Mouse (Mus musculus) liver, embryonic 11.5 days (tissue): Measurements from ENCODE around the gene C1qtnf1. TPM values are rescaled to one million over a fixed set of nuclear protein-coding genes. Genes with fewer than 3 reads are reported as not detected.

ENCODE experiments used
- ATAC-seq: fragments of 200-750 bp; cut with Nextera tagmentation; replicated peaks from 2 replicates; pipeline ENCODE4 v1.8.0; 2017; ENCODE audit warnings: moderate number of reproducible peaks, mild to moderate bottlenecking, moderate TSS enrichment, moderate library complexity; ENCODE audit not compliant: low FRiP score
- DNase-seq: peaks from one replicate; pipeline ENCODE4 v3.0.0-alpha.2; 2017; ENCODE audit warnings: low spot score
- H3K27ac ChIP-seq: fragments of 300-500 bp; sonication (generic); 2 replicates; pipeline ENCODE4 v1.5.1; 2014; ENCODE audit warnings: mild to moderate bottlenecking, low read depth, low read length, control low read depth
- H3K27me3 ChIP-seq: fragments of 300-500 bp; sonication (generic); replicated peaks from 2 replicates; pipeline ENCODE4 v1.6.1; 2014; ENCODE audit warnings: low read length, mixed read lengths; ENCODE audit not compliant: control insufficient read depth, insufficient read depth
- H3K36me3 ChIP-seq: fragments of 300-500 bp; sonication (generic); 2 replicates; pipeline ENCODE4 v1.6.1; 2014; ENCODE audit warnings: mild to moderate bottlenecking, low read length, moderate library complexity, mixed read lengths; ENCODE audit not compliant: control insufficient read depth, insufficient read depth
- H3K4me1 ChIP-seq: fragments of 300-500 bp; sonication (generic); replicated peaks from 2 replicates; pipeline ENCODE4 v1.6.1; 2014; ENCODE audit warnings: low read length, mixed read lengths; ENCODE audit not compliant: control insufficient read depth, insufficient read depth
- H3K4me2 ChIP-seq: fragments of 300-500 bp; sonication (generic); 2 replicates; pipeline ENCODE4 v1.6.1; 2014; ENCODE audit warnings: mild to moderate bottlenecking, control low read depth, moderate library complexity
- H3K4me3 ChIP-seq: fragments of 300-500 bp; sonication (generic); 2 replicates; pipeline ENCODE4 v1.5.1; 2014; ENCODE audit warnings: low read depth, low read length, control low read depth
- H3K9ac ChIP-seq: fragments of 300-500 bp; sonication (generic); 2 replicates; pipeline ENCODE4 v1.6.1; 2014; ENCODE audit warnings: low read depth, low read length, control low read depth
- H3K9me3 ChIP-seq: fragments of 300-500 bp; sonication (generic); 2 replicates; pipeline ENCODE4 v1.6.1; 2016; ENCODE audit warnings: low read length, inconsistent platforms, mixed read lengths; ENCODE audit not compliant: control insufficient read depth
- WGBS: fragments of 180-500 bp; shearing (Covaris S2); extraction: QIAGEN DNeasy Blood & Tissue Kit; methylation state at CpG from one replicate; pipeline ENCODE4 v1.1.7; 2014; 5-methylcytosine and 5-hydroxymethylcytosine counted together
- polyA plus RNA-seq: library from polyadenylated mRNA; unstranded; fragments of >200 nt; fragmentation: Nextera tagmentation; extraction: Ambion mirVana; gene quantifications from 2 replicates; pipeline ENCODE4 v1.2.1, GENCODE M21; 2014

Gene C1qtnf1
- polyA plus RNA-seq, 1 experiment from 2014 or later: 4.6 TPM

DNA sequence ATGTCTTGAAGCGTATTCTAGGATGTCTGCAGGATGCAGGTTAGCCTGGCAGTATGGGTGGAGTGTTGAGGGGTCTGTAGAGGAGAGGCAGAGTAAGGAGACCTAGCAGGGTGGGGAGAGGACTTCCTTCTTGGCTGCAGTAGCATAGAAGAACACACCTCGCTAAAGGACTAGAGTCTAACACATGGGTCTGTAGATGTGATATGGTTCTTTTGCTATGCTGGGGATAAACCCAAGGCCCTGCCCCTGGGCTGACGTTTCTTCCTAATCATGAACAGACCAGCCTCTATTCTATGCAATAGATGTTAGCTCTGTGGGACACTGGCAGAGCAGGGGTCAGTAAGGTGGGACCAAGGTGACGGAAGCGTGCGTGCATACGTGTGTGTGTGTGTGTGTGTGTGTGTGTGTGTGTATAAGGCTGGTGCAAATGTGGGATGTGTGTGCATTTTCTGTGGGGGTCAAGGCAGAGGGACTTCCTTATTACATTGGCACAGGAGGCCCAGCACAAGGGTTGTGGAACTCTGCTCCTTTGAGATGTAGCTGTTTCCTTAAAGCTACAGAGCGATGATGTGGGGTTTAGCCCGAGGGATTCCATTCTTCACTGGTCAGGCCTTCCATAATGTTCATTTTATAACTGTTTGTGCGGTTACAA, 41.6 kb downstream of the C1qtnf1 start:
- no peak overlapping the region for H3K9ac ChIP-seq
- DNase-seq: no peak
- WGBS: 77% methylated on average over 10 of the region's 10 CpGs
- H3K27me3 ChIP-seq: no peaks in the 10 kb centered on the region
- peak; percentile 42 for ATAC-seq
- H3K36me3 ChIP-seq: no peaks in the 10 kb centered on the region
- H3K4me3 ChIP-seq: no peak overlapping the region
- no peak overlapping the region; the same call in 1 of the 2 replicates for H3K4me2 ChIP-seq
- H3K4me1 ChIP-seq: peaks cover 29% of the 10 kb centered on the region
- no peaks in the 10 kb centered on the region for H3K9me3 ChIP-seq
- no peak overlapping the region; the same call in 1 of the 2 replicates for H3K27ac ChIP-seq

GRCm38 (mm10) chr11:118470234-118470966, 42.4 kb downstream of the C1qtnf1 start:
- 29% methylated on average over 12 of the region's 12 CpGs for WGBS
- peak overlapping the region; percentile 54; the same call in 1 of the 2 replicates for H3K27ac ChIP-seq
- no peak overlapping the region; the same call in 1 of the 2 replicates for H3K4me2 ChIP-seq
- H3K27me3 ChIP-seq: no peaks in the 10 kb centered on the region
- no peaks in the 10 kb centered on the region for H3K36me3 ChIP-seq
- ATAC-seq: peak; percentile 84
- peak overlapping the region; percentile 17; the same call in 1 of the 2 replicates for H3K9ac ChIP-seq
- no peak overlapping the region for H3K4me3 ChIP-seq
- H3K9me3 ChIP-seq: no peaks in the 10 kb centered on the region
- no peak for DNase-seq
- H3K4me1 ChIP-seq: peaks cover 29% of the 10 kb centered on the region

GRCm38 (mm10) chr11:118471676-118472075, 43.7 kb downstream of the C1qtnf1 start:
- no peak for DNase-seq
- no peaks in the 10 kb centered on the region for H3K36me3 ChIP-seq
- H3K4me2 ChIP-seq: no peak overlapping the region
- WGBS: 91% methylated on average over 13 of the region's 13 CpGs
- H3K4me1 ChIP-seq: peaks cover 29% of the 10 kb centered on the region
- H3K27ac ChIP-seq: no peak overlapping the region
- ATAC-seq: no peak
- no peaks in the 10 kb centered on the region for H3K27me3 ChIP-seq
- no peaks in the 10 kb centered on the region for H3K9me3 ChIP-seq
- H3K9ac ChIP-seq: no peak overlapping the region
- no peak overlapping the region for H3K4me3 ChIP-seq

GRCm38 (mm10) chr11:118473161-118473560, 45.2 kb downstream of the C1qtnf1 start:
- Histone ChIP-seq H3K36me3 (no peaks in the 10 kb centered on the region), H3K27ac (no peak overlapping the region), H3K9ac (no peak overlapping the region), H3K4me2 (peak overlapping the region; percentile 6; the same call in 1 of the 2 replicates), H3K4me1 (peaks cover 34% of the 10 kb centered on the region), H3K27me3 (no peaks in the 10 kb centered on the region), H3K4me3 (no peak overlapping the region), H3K9me3 (no peaks in the 10 kb centered on the region)
- WGBS: 85% methylated on average over 1 of the region's 1 CpGs
- DNase-seq (no peak), ATAC-seq (no peak)

- H3K36me3 ChIP-seq: no peaks in the 10 kb centered on the region
- H3K4me1 ChIP-seq: peaks cover 34% of the 10 kb centered on the region
- H3K4me3 ChIP-seq: no peak overlapping the region
- H3K9me3 ChIP-seq: no peaks in the 10 kb centered on the region
- H3K27ac ChIP-seq: 0 out of 2 replicates have a peak overlapping the region, but pooled peaks have one; percentile 10
- DNase-seq: no peak
- H3K4me2 ChIP-seq: peak overlapping the region; percentile 6
- no peak for ATAC-seq
- 51% methylated on average over 6 of the region's 6 CpGs for WGBS
- no peak overlapping the region for H3K9ac ChIP-seq
- H3K27me3 ChIP-seq: no peaks in the 10 kb centered on the region
These were observed 46.0 kb downstream of the C1qtnf1 start for GRCm38 (mm10) chr11:118473842-118474500.

DNA sequence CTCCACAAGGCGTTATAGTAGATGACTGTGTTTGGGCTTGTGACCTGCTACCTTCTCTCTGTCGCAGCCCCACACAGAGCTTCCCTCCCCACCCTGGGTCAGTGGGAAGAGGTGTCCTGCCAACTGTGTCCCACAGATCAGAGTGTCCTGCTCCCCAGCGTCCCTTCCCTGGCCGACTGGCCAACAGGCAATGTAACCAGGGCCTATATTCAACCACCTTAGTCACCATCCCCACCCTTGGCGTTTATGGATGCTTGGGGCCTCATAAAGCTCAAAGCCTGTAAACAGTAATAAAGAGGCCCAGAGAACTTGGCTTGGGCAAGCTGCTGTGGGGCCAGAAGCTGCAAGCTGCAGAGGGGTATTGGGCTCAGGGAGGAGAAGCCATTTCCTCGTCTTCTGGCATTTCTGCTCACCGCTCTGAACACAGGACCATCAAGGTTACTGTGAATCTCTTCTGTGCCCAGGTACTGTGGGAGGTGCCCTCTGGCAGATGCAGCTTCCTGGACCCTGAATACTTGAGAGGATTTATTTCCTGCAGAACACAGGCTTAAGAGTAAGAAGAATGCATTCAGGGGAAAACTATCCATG, 47.6 kb downstream of the C1qtnf1 start:
- peaks cover 26% of the 10 kb centered on the region for H3K4me1 ChIP-seq
- H3K9ac ChIP-seq: no peak overlapping the region
- H3K9me3 ChIP-seq: no peaks in the 10 kb centered on the region
- 79% methylated on average over 7 of the region's 7 CpGs for WGBS
- no peaks in the 10 kb centered on the region for H3K27me3 ChIP-seq
- no peak overlapping the region for H3K4me2 ChIP-seq
- ATAC-seq: no peak
- DNase-seq: no peak
- no peak overlapping the region for H3K27ac ChIP-seq
- H3K4me3 ChIP-seq: no peak overlapping the region
- H3K36me3 ChIP-seq: peaks cover 2% of the 10 kb centered on the region; the same call in 1 of the 2 replicates

- Histone ChIP-seq H3K9ac (peak within 1 kb of the TSS; percentile 83), H3K4me1 (peaks cover 19% of the 10 kb centered on the region; the same call in 1 of the 2 replicates), H3K4me2 (peak within 1 kb of the TSS; percentile 85), H3K9me3 (no peaks in the 10 kb centered on the region), H3K27ac (peak within 1 kb of the TSS; percentile 17; the same call in 1 of the 2 replicates), H3K27me3 (no peaks in the 10 kb centered on the region), H3K36me3 (peaks cover 2% of the 10 kb centered on the region; the same call in 1 of the 2 replicates), H3K4me3 (peak within 1 kb of the TSS; percentile 81)
- ATAC-seq (peak; percentile 99), DNase-seq (peak; percentile 95)
- WGBS: under 1% methylated on average over 56 of the region's 57 CpGs
These were observed 48.7 kb downstream of the C1qtnf1 start, which contains the start of gene Engase for GRCm38 (mm10) chr11:118476396-118477373. Gene Engase (plus strand): TSS chr11:118476829.
